Mouse (Mus musculus) left cerebral cortex, postnatal 36 days (tissue): ENCODE measurements around the gene Rassf6. TPM values are rescaled to one million over a fixed set of nuclear protein-coding genes. Genes with fewer than 3 reads are reported as not detected.

ENCODE experiments used
- DNase-seq, 2 experiments: peaks; one replicate each; pipeline ENCODE4 v3.0.0; 2021 to 2022; ENCODE audit warnings: low spot score in 2 of 2, mixed read lengths in 1 of 2
- intact Hi-C: fragments of 180-260 bp; cut with DNase I; formaldehyde crosslinking; loops from one replicate; pipeline ENCODE4 v1.15.1; 2025
- total RNA-seq, 2 experiments: library from RNA; stranded (reverse); gene quantifications; 2 replicates each; pipeline ENCODE4 v1.2.3; 2021

Rassf6 gene
- total RNA-seq, 2 experiments from 2014 or later, result 0.97 to 1.4 TPM

DNA sequence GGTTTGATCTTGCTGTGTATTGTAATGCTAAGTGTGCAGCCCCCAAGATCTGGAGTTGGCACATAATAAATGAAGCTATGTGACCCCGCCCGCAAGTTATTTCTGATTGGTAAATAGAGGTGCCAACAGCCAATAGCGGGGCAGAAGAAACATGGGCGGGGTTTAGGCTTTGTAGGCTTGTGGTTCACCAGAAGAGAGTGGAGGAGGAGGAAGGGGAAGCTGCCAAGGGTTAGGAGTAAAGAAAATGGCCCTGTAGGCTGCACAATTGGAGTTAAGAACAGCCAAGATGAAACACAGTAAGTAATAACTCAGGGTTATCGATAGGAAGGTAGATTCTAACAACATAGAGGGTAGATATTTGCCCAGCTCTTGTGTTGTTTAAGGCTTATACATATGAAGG lies 53.9 kb downstream of the Rassf6 start:
- intact Hi-C loops, result loop anchor here (5.0 to 10.0 kb wide), 2 partner anchors 84 to 382 kb away; no protein-coding TSS in a partner anchor
- DNase-seq, result no peak

- intact Hi-C loops, result loop anchor here (5.0 to 10.0 kb wide), 2 partner anchors 82 to 380 kb away; no protein-coding TSS in a partner anchor
Observed at GRCm38 (mm10) chr5:90584799-90585198, 55.7 kb downstream of the Rassf6 start.

DNA sequence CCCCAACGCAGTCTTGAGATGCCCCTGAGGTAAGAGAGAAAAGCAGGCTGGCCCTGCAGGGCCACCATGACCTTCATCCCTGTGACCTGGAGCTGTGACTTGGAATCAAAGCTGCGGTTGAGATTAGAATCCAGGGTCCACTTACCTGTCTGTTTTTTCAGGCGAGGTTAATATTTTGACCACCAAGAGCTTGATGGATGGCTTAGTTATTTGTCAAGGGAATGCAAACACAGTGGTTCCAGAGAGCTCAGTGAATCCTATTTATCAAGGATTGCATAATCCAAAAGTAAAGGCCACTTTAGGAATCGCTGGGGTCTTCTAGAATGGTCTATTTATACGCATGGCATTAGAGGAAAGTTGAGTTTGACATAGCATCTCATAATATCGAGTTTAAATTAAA lies 58.3 kb downstream of the Rassf6 start:
- intact Hi-C loops, result loop anchor here (10.0 kb wide), 1 partner anchor 377 kb away; no protein-coding TSS in a partner anchor

More at GRCm38 (mm10) chr5:90584799-90585198, 55.7 kb downstream of the Rassf6 start:
- DNase-seq, result no peak

DNA sequence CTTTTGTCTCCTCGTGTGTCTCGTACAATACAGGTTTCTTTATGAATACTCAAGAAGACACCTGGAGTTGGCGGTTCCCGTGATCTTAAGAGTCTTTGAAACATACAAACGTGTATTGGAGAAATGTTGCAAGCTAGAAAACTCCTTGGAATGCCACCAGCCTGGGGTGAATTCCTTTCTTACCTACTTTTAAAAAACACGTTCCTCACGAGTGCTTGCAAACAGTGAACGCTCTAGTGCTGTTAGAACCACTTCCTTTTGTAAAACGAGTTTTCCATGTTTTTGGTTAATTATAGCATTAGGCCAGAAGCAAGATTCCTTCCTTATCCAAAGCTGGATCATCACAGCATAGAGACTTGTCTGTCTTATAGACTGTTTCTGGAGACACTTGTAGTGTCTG lies 60.9 kb downstream of the Rassf6 start:
- DNase-seq, result no peak
- intact Hi-C loops, result no loop called here

More for the DNA sequence above, 58.3 kb downstream of the Rassf6 start:
- DNase-seq, result no peak

GRCm38 (mm10) chr5:90577751-90578150 lies 62.7 kb downstream of the Rassf6 start:
- DNase-seq, result no peak
- intact Hi-C loops, result no loop called here

GRCm38 (mm10) chr5:90571216-90571615 lies 69.2 kb downstream of the Rassf6 start:
- DNase-seq, result no peak
- intact Hi-C loops, result no loop called here

DNA sequence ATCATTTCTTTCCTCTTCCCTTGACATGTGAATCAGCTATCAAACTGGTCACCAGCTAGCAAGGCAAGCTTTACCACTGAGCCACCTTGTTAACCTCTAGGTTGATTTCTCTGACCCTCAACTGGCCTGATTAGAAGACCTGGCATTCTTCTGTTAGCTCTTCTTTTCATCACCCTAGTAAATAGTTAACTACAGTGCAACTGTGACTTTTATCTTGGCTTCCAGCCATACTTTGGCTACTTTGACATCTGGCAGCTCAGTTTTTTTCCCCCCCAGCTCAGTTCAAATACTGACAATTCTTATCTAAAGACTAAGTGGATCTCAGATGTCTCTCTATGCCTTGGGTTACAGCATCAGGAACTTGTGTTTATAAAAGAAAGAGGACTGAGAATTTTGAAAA lies 72.1 kb downstream of the Rassf6 start:
- intact Hi-C loops, result no loop called here

DNA sequence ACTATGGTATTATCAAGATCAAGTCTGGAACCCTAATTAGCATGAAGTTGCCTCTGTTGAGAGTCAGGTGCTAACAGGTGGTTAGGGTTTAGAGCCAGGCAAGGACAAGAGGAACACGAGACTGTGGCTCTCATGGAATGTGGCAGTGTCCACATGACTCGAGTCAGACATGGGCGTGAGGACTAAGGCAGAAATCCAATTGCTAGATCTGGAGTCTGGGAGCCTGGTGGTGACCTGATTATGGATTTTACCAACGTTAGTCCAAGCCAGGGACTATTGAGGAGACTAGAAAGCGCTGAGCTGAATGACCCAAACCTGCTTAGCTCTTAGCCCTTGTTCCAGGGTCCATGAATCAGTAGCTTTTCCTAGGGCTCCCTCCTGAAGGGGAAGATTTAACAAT lies 72.7 kb downstream of the Rassf6 start:
- no peak for DNase-seq
- intact Hi-C loops, result no loop called here

More for the DNA sequence above, 72.1 kb downstream of the Rassf6 start:
- no peak for DNase-seq

- intact Hi-C loops, result no loop called here
- DNase-seq, result no peak
Observed at GRCm38 (mm10) chr5:90565205-90565604, 75.3 kb downstream of the Rassf6 start.

GRCm38 (mm10) chr5:90564161-90564560 lies 76.3 kb downstream of the Rassf6 start:
- no peak for DNase-seq
- intact Hi-C loops, result no loop called here

DNA sequence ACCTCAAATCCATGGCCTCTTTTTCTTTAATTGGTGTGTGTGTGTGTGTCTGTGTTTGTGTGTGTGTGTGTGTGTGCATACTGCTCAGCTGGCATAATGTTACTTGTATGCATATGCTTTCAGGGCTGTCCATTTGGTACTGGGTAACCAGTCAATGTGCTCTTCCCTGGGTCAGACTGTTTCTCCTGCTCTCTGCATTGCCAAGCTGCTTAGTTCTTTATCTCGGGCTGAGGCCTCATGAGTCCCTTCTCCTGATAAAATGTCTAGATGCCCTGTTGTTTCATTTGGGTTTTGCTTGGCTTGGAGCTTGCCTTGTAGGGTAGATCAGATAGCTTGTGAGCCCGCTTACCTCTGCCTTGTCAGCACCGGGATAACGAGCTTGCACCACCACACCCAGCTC lies 77.6 kb downstream of the Rassf6 start:
- no peak for DNase-seq
- intact Hi-C loops, result no loop called here

DNA sequence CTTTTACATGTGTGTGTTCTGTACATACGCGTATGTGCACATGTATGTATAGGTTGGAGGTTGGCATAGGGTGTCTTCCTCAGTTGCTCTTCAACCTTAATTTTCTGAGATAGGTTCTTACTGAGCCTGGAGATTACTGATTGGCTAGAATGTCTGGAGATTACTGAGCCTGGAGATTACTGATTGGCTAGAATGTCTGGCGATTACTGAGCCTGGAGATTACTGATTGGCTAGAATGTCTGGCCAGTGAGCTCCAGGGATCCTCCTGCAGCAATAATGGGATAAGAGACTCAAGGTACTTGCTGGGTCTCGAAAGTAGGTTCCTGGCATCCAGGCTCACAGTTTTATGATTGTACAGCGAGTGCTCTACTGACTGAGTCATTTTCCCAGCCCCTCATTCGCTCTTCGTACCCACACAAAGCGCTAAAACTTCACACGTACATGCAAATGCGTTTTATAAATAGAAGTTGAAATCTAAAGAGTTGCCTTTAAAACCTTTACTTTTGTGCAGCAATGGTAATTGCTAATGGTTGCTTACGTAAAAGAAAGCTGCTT lies 78.7 kb downstream of the Rassf6 start:
- peak; percentile 25 to 45 for DNase-seq
- intact Hi-C loops, result no loop called here

DNA sequence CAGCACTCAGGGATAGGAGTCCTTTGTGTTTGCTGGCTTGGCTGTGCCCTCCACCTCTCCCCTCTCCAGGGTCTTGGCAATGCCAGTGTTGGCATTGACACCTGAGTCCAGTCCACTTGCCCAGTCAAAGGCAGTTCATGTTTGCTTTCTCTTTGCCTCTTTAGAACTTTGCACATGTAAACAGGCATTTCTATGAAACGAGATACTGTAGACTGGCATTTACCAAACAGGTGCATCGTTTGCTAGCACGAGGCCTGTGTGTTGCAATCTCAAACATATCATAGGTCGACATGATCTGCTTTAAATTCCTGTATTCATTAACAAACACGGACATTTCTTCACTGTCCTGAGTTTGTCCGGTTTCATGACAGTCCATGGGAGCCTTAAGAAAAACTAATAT lies 79.7 kb downstream of the Rassf6 start, which contains the start of gene 5830473C10Rik:
Gene 5830473C10Rik (plus strand): TSS at position 365 of the 400 bp plus-strand sequence.
- no peak for DNase-seq
- intact Hi-C loops, result no loop called here

DNA sequence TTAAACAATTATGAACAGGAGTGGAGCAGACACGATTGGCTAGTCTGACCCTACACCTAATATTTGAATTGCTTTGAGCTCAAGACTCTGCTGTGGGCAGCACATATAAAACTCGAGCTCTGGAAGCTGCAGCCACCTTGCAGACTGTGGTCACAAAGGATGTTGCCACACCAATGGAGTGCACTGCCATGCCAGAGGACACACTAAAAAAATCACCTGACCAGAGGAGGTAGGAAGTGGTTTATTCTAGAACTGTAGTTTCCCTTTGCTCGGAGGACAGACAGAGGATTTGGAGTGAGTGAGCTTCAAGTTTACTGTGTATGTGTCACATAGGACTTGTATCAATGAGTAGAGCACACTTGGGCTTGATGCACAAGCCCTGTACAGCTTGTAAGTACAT lies 84.4 kb downstream of the Rassf6 start:
- no peak for DNase-seq
- intact Hi-C loops, result no loop called here

Other genes starting within 250 kb of the Rassf6 start
- gene Alb, start 179.8 kb downstream of the Rassf6 start, total RNA-seq, result not detected
- gene Afp, start 149.9 kb downstream of the Rassf6 start, total RNA-seq, result not detected
- not detected for gene Afm, start 121.7 kb downstream of the Rassf6 start, total RNA-seq
- under 1 TPM; 0.16 to 0.27 TPM for gene 5830473C10Rik, start 79.5 kb downstream of the Rassf6 start, total RNA-seq
- under 1 TPM in 1 of 2 experiments, not detected in 1; 0.20 TPM for gene Cxcl5, start 118.7 kb upstream of the Rassf6 start, total RNA-seq
- under 1 TPM in 1 of 2 experiments, not detected in 1; 0.88 TPM for gene Ppbp, start 127.9 kb upstream of the Rassf6 start, total RNA-seq
- gene Pf4, start 131.8 kb upstream of the Rassf6 start, total RNA-seq, result 1 to 10 TPM; 2.3 to 2.9 TPM
- gene Cxcl3, start 145.4 kb upstream of the Rassf6 start, total RNA-seq, result not detected
- gene Cxcl15, start 153.9 kb upstream of the Rassf6 start, total RNA-seq, result not detected